ENCODE assay signal across 10 mouse cellular contexts in the genomic region with DNA sequence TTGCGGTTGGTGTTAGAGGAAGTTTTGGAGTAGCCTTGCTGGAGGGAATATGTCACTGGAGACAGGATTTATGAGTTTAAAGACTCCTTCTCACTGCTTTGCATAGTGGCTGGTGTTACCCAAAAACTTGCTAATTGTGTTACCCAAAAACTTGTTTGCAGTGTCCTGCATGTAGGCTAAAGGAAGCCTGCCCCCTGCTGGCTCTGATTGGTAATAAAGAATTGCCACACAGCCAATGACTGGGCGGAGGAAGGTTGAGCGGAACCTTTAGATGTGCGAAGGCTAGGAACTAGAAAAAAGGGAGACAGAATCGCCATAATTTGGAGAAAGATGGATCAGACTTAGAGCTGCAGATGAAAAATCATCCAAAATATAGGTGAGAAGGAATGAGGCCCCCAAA.
A peak's percentile ranks its signal among the peaks of the same experiment; 100 is the strongest.
DNase-seq lines count a peak whose midpoint lies in the region; ATAC-seq and TF ChIP-seq lines count a peak whose summit lies in the region.
"Had no signal": no experiment of that assay in that cellular context is flagged by ENCODE, and none has a peak within 500 bp of the region (broad histone marks: within the 10 kb centered on the region; RNA-seq: fewer than 3 reads in every experiment).

No protein-coding gene starts in this region.

- DNase-seq in cerebellum, postnatal 10 days = peak; percentile 36 to 50
- DNase-seq in cerebellum, adult 11 months = no peak
- DNase-seq in layer of hippocampus, adult 11-12 months (ENCODE audit: low spot score) = peak; percentile 8
- DNase-seq in layer of hippocampus, postnatal 36 days = no peak
- DNase-seq in MEL (ENCODE audit: low read depth, low spot score) = peak; percentile 42
- peak; percentile 18 to 50 for DNase-seq in heart, postnatal 36 days
- DNase-seq in retina, postnatal 1 day = peak; percentile 4

- TF ChIP-seq CTCF in MEL (IDR thresholded peaks at IDR 0.05 in 2 of 3, conservative IDR thresholded peaks at IDR 0.05 in 1 of 3; ENCODE audit: control insufficient read depth in 1 of 3, insufficient read depth in 1 of 3, low read depth in 2 of 3, low read length in 3 of 3, poor library complexity in 1 of 3, severe bottlenecking in 1 of 3) = peak; percentile 60 to 62 (median 61)

- peak; percentile 44 for TF ChIP-seq RAD21 in MEL (IDR thresholded peaks at IDR 0.05; ENCODE audit: low read depth, low read length)

- no peaks in the 10 kb centered on the region for H3K27me3 ChIP-seq in MEL (ENCODE audit: control insufficient read depth in 1 of 2, insufficient read depth in 2 of 2, low read length in 2 of 2)
- H3K27me3 ChIP-seq: heart, embryonic 13.5 days had no signal

- H3K4me1 ChIP-seq in MEL (ENCODE audit: control insufficient read depth in 1 of 2, insufficient read depth in 2 of 2, low read length in 2 of 2) = no peaks in the 10 kb centered on the region

- no peaks in the 10 kb centered on the region for H3K9me3 ChIP-seq in MEL (replicated peaks; ENCODE audit: insufficient read depth, low read length)
- H3K9me3 ChIP-seq: heart, embryonic 13.5 days had no signal

- H3K9ac ChIP-seq in MEL (ENCODE audit: control insufficient read depth, low read depth, low read length, poor library complexity, severe bottlenecking) = no peak overlapping the region
- H3K9ac ChIP-seq: heart, embryonic 13.5 days had no signal

- H3K4me3 ChIP-seq in MEL (ENCODE audit: control insufficient read depth in 1 of 2, insufficient read depth in 1 of 2, low read depth in 2 of 2, low read length in 2 of 2) = no peak overlapping the region
- H3K4me3 ChIP-seq: heart, embryonic 13.5 days had no signal

- no peak for TF ChIP-seq POLR2A in MEL (IDR thresholded peaks at IDR 0.05; ENCODE audit: control insufficient read depth in 1 of 2, insufficient read depth in 1 of 2, low read depth in 1 of 2, low read length in 2 of 2, poor library complexity in 1 of 2)

- no peaks in the 10 kb centered on the region for H3K36me3 ChIP-seq in MEL (ENCODE audit: control insufficient read depth in 1 of 2, insufficient read depth in 2 of 2, low read length in 2 of 2)
- H3K36me3 ChIP-seq: heart, embryonic 13.5 days had no signal

- intact Hi-C loops in heart, postnatal 36 days (cut with DNase I) = no loop called here

- no peak for TF ChIP-seq EP300 in MEL (IDR thresholded peaks at IDR 0.05; ENCODE audit: low read depth in 1 of 2, low read length in 2 of 2)

- no peak overlapping the region for H3K27ac ChIP-seq in MEL (ENCODE audit: control insufficient read depth, low read depth, low read length)
- H3K27ac ChIP-seq: heart, embryonic 13.5 days; macrophage had no signal

- H3K79me2 ChIP-seq in MEL (ENCODE audit: control insufficient read depth, insufficient read depth, low read length, poor library complexity) = no peaks in the 10 kb centered on the region

- ATAC-seq in erythroid progenitor cell, adult 5-6 weeks (replicated peaks; ENCODE audit: low FRiP score, poor library complexity, severe bottlenecking) = no peak

TF ChIP-seq in MEL, 35 proteins besides CTCF, POLR2A, EP300 and RAD21:
- TF ChIP-seq MEF2A (IDR thresholded peaks at IDR 0.05; ENCODE audit: extremely low read depth, insufficient replicate concordance, low read depth, low read length, poor library complexity, severe bottlenecking) (no peak), SMC3 (IDR thresholded peaks at IDR 0.05; ENCODE audit: low read depth, low read length) (peak; percentile 76), ETS1 (IDR thresholded peaks at IDR 0.05; ENCODE audit: low read depth, low read length) (no peak), USF2 (IDR thresholded peaks at IDR 0.05; ENCODE audit: borderline replicate concordance in 1 of 2, insufficient read depth in 1 of 2, low read depth in 1 of 2, low read length in 2 of 2) (no peak), ZC3H11A (IDR thresholded peaks at IDR 0.05; ENCODE audit: low read depth, low read length) (peak; percentile 38), MYC (IDR thresholded peaks at IDR 0.05; ENCODE audit: low read depth, low read length) (no peak)

Comparison
In these comparisons a context has a peak if more than half of its experiments do, and no peak if none do; other contexts are left out.
1. DNase-seq: peak in cerebellum, postnatal 10 days (2 of 2), layer of hippocampus, adult 11-12 months (single experiment), MEL (single experiment), heart, postnatal 36 days (2 of 2) and retina, postnatal 1 day (single experiment); none in cerebellum, adult 11 months (single experiment) and layer of hippocampus, postnatal 36 days (0 of 2).